Mouse (Mus musculus) lung, embryonic 16.5 days (tissue): ENCODE measurements at regions not wholly inside any gene's neighbourhood (a gene's known extent, or its start where the extent isn't known, plus 50 kb on each side); places are given as distances from the start of the nearest gene placed in this dataset.

Experiments used
- ATAC-seq: fragments of 200-750 bp; cut with Nextera tagmentation; 2 replicates; pipeline ENCODE4 v1.8.0; 2017; ENCODE audit warnings: low read depth, mild to moderate bottlenecking, moderate library complexity
- H3K27ac ChIP-seq: fragments of 300-500 bp; sonication (generic); 2 replicates; pipeline ENCODE4 v1.5.1; 2014; ENCODE audit warnings: mild to moderate bottlenecking, control low read depth, low read length
- H3K27me3 ChIP-seq: fragments of 300-500 bp; sonication (generic); 2 replicates; pipeline ENCODE4 v1.6.1; 2014; ENCODE audit warnings: low read depth, low read length, mixed read lengths; ENCODE audit not compliant: control insufficient read depth, insufficient read depth
- H3K36me3 ChIP-seq: fragments of 300-500 bp; sonication (generic); 2 replicates; pipeline ENCODE4 v1.6.1; 2014; ENCODE audit warnings: low read length; ENCODE audit not compliant: control insufficient read depth, insufficient read depth
- H3K4me1 ChIP-seq: fragments of 300-500 bp; sonication (generic); replicated peaks from 2 replicates; pipeline ENCODE4 v1.6.1; 2014; ENCODE audit warnings: low read length, mixed read lengths; ENCODE audit not compliant: control insufficient read depth, insufficient read depth
- H3K4me2 ChIP-seq: fragments of 300-500 bp; sonication (generic); 2 replicates; pipeline ENCODE4 v1.6.1; 2014; ENCODE audit warnings: low read depth, low read length, control low read depth
- H3K4me3 ChIP-seq: fragments of 300-500 bp; sonication (generic); 2 replicates; pipeline ENCODE4 v1.5.1; 2014; ENCODE audit warnings: mild to moderate bottlenecking, low read length, control low read depth
- H3K9ac ChIP-seq: fragments of 300-500 bp; sonication (generic); 2 replicates; pipeline ENCODE4 v1.6.1; 2014; ENCODE audit warnings: low read length, control low read depth
- H3K9me3 ChIP-seq: fragments of 300-500 bp; sonication (generic); 2 replicates; pipeline ENCODE4 v1.6.1; 2016; ENCODE audit warnings: low read length; ENCODE audit not compliant: control insufficient read depth
- WGBS: fragments of 180-500 bp; shearing (Covaris S2); extraction: QIAGEN DNeasy Blood & Tissue Kit; methylation state at CpG from one replicate; pipeline ENCODE4 v1.1.7; 2014; 5-methylcytosine and 5-hydroxymethylcytosine counted together

- Histone ChIP-seq H3K4me1 (peaks cover 14% of the 10 kb centered on the region), H3K9ac (no peak overlapping the region), H3K27ac (no peak overlapping the region), H3K27me3 (no peaks in the 10 kb centered on the region), H3K4me3 (no peak overlapping the region), H3K36me3 (no peaks in the 10 kb centered on the region), H3K4me2 (no peak overlapping the region), H3K9me3 (no peaks in the 10 kb centered on the region)
- no peak for ATAC-seq
- WGBS: 59% methylated on average over 8 of the region's 8 CpGs
Observed at GRCm38 (mm10) chr2:173384935-173385586, 108.7 kb upstream of the Pmepa1 start.

DNA sequence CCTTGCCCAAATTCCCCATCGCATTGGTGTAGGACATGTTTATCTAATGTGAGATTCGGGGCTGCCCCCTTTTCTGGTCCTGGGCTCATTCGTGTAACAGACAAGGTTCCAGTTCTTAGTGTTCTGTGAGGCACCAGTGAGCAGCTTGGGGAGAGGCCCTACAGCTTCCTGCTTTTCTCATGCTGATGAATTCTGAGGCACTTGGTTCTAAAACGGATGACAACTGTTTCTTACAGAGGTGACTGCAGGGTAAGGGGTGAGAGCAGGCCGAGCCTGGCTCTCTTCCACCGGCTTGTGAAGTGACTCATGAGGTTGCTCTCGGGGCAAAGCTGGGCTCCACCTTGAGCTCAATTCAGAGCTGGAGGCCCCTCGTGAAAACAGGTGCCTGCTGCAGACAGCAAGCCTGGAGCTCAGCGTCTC is 109.4 kb upstream of the Pmepa1 start:
- WGBS: 53% methylated on average over 9 of the region's 9 CpGs
- Histone ChIP-seq H3K4me2 (no peak overlapping the region), H3K27ac (no peak overlapping the region), H3K9ac (no peak overlapping the region), H3K9me3 (0 out of 2 replicates have a peak, but pooled peaks cover under 1% of the 10 kb centered on the region), H3K36me3 (no peaks in the 10 kb centered on the region), H3K4me1 (peaks cover 9% of the 10 kb centered on the region), H3K27me3 (no peaks in the 10 kb centered on the region), H3K4me3 (no peak overlapping the region)
- no peak for ATAC-seq

GRCm38 (mm10) chr2:173388140-173388539 is 111.8 kb upstream of the Pmepa1 start:
- Histone ChIP-seq H3K4me1 (no peaks in the 10 kb centered on the region; the same call in 1 of the 2 replicates), H3K27ac (no peak overlapping the region), H3K9me3 (0 out of 2 replicates have a peak, but pooled peaks cover 3% of the 10 kb centered on the region), H3K4me3 (no peak overlapping the region), H3K27me3 (no peaks in the 10 kb centered on the region), H3K9ac (no peak overlapping the region), H3K4me2 (no peak overlapping the region), H3K36me3 (no peaks in the 10 kb centered on the region)
- WGBS: 83% methylated on average over 4 of the region's 4 CpGs
- ATAC-seq: no peak

DNA sequence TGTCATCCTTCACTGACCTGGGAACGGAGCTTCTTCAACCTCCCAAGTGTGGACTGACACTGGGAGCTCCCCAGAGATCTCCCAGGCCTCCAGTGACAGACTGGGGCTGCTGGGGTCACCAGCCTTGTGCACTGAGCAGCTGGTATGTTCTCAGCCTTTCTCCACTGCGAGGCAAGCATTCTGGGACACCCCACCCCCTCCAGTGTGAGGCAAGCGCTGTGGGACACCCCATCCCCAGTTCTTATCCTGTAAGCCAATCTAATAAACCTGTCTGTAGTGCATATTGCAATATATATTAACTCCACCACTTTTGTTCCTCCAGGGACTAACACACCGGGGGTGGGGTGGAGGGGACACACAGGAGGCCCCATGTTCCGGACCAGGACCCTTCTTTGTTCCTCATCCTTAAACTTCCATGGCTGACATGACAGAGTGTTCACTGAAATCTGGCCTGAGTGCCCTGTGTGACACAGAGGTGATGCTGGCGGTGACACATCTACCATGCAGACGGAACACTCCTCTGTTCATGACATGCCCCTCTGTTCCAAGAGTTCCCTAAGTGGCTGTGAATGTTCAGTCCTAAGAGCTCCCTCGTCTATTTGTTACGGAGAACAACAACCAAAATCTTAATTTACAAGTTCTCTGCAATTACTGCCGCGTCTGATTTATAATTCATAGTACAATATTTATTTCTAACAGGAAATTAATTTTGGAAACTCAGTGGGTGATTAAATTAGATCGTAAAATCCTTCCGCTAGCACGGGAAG is 116.4 kb upstream of the Pmepa1 start:
- Histone ChIP-seq H3K27me3 (no peaks in the 10 kb centered on the region), H3K27ac (no peak overlapping the region), H3K4me3 (no peak overlapping the region), H3K4me2 (no peak overlapping the region), H3K9me3 (0 out of 2 replicates have a peak, but pooled peaks cover 3% of the 10 kb centered on the region), H3K4me1 (no peaks in the 10 kb centered on the region; the same call in 1 of the 2 replicates), H3K36me3 (no peaks in the 10 kb centered on the region), H3K9ac (no peak overlapping the region)
- ATAC-seq: no peak
- 69% methylated on average over 14 of the region's 14 CpGs for WGBS

DNA sequence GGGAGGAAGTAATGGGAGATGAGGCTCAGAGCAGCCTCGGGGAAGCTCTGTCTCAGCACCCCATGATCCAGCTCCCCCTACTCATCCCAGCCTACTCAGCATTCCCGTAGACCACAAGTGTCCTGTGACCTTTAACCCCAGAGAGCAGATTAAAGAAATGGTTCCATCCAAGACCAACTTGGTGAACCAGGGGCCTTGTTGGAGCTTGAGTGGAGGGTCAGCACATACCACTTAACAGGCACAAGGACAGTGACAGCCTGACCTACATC is 116.9 kb upstream of the Pmepa1 start:
- no peaks in the 10 kb centered on the region; the same call in 1 of the 2 replicates for H3K4me1 ChIP-seq
- no peak overlapping the region for H3K27ac ChIP-seq
- H3K4me3 ChIP-seq: no peak overlapping the region
- no peak overlapping the region for H3K9ac ChIP-seq
- 53% methylated on average over 2 of the region's 2 CpGs for WGBS
- no peak overlapping the region for H3K4me2 ChIP-seq
- H3K27me3 ChIP-seq: no peaks in the 10 kb centered on the region
- ATAC-seq: no peak
- no peaks in the 10 kb centered on the region for H3K36me3 ChIP-seq
- H3K9me3 ChIP-seq: 0 out of 2 replicates have a peak, but pooled peaks cover 3% of the 10 kb centered on the region

DNA sequence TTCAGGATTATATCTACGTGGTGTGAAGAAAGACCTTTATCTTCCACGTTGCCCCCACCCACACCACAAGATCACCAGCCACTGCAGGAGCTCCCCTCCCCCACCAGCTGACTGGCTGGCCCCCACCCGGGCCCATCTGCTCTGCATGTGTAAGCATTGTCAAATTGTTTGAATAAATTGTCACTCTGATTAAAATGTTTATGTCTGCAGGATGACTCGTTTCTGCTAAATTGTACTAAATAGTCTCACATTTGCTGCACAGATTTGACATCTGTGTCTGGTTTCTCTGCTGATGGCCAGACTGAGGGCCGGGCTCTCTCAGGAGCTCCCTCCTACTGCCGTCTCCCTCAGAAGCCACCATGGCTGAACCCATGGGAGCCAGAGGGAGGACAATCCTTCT is 119.2 kb upstream of the Pmepa1 start:
- no peaks in the 10 kb centered on the region for H3K36me3 ChIP-seq
- H3K4me1 ChIP-seq: no peaks in the 10 kb centered on the region; the same call in 1 of the 2 replicates
- H3K27ac ChIP-seq: no peak overlapping the region
- 16% methylated on average over 6 of the region's 6 CpGs for WGBS
- H3K9ac ChIP-seq: no peak overlapping the region
- no peak overlapping the region for H3K4me3 ChIP-seq
- peak; percentile 50 for ATAC-seq
- H3K27me3 ChIP-seq: no peaks in the 10 kb centered on the region
- 0 out of 2 replicates have a peak, but pooled peaks cover 3% of the 10 kb centered on the region for H3K9me3 ChIP-seq
- H3K4me2 ChIP-seq: no peak overlapping the region

DNA sequence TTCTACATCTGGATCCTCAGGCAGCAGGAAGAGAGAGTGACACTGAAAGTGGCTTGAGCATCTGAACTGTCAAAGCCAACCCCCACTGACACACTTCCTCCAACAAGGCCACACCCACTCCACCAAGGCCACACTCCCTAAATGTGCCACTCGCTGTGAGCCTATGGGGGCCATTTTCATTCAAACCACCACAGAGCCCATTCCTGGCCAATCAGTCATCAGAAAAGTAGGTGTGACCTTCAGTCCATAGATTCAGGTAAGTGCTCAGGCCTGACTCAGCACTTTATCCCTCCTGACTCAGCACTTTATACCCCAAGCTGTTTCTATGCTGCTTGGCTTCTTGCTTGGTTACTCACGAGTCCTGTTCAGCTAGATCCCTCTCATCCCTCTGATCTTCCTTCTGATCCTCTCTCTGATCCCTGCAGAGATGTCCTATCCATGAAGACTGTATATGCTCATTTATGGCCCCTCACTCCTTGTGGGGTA is 121.6 kb upstream of the Pmepa1 start:
- Histone ChIP-seq H3K4me3 (no peak overlapping the region), H3K27me3 (no peaks in the 10 kb centered on the region), H3K9ac (no peak overlapping the region), H3K36me3 (no peaks in the 10 kb centered on the region), H3K9me3 (no peaks in the 10 kb centered on the region), H3K4me1 (no peaks in the 10 kb centered on the region), H3K4me2 (no peak overlapping the region), H3K27ac (no peak overlapping the region)
- WGBS: 84% methylated on average over 2 of the region's 2 CpGs
- no peak for ATAC-seq

GRCm38 (mm10) chr2:173405629-173406028 is 116.8 kb upstream of the 1700021F07Rik start:
- Histone ChIP-seq H3K4me3 (no peak overlapping the region), H3K27me3 (no peaks in the 10 kb centered on the region), H3K9me3 (no peaks in the 10 kb centered on the region), H3K4me2 (no peak overlapping the region), H3K27ac (no peak overlapping the region), H3K4me1 (peaks cover 9% of the 10 kb centered on the region), H3K36me3 (no peaks in the 10 kb centered on the region), H3K9ac (no peak overlapping the region)
- no peak for ATAC-seq
- 77% methylated on average over 12 of the region's 12 CpGs for WGBS

GRCm38 (mm10) chr2:173406344-173407094 is 115.9 kb upstream of the 1700021F07Rik start:
- WGBS: 45% methylated on average over 13 of the region's 13 CpGs
- Histone ChIP-seq H3K27ac (no peak overlapping the region), H3K9me3 (no peaks in the 10 kb centered on the region), H3K27me3 (no peaks in the 10 kb centered on the region), H3K36me3 (no peaks in the 10 kb centered on the region), H3K9ac (no peak overlapping the region), H3K4me2 (no peak overlapping the region), H3K4me3 (no peak overlapping the region), H3K4me1 (peaks cover 9% of the 10 kb centered on the region)
- 0 out of 2 replicates have a peak, but pooled peaks have one; percentile 39 for ATAC-seq
